Mouse (Mus musculus) left cerebral cortex, adult 8-10 months (tissue): ENCODE results near the gene Ugt1a9. TPM values are rescaled to one million over a fixed set of nuclear protein-coding genes. Genes with fewer than 3 reads are reported as not detected.
"Not testable (repeated sequence)": the region's sequence is repeated elsewhere in the genome, so short reads cannot be mapped to it uniquely, and the experiment has no call there.

Experiments used
- DNase-seq, 2 experiments: peaks; one replicate each; pipeline ENCODE4 v3.0.0; 2022; ENCODE audit warnings: low spot score in 2 of 2
- total RNA-seq, 4 experiments: library from RNA; stranded (reverse); gene quantifications; 2 replicates each; pipeline ENCODE4 v1.2.4; 2022

Gene Ugt1a9
- total RNA-seq, 4 experiments from 2014 or later = not detected

- DNase-seq = no peak
Observed at GRCm38 (mm10) chr1:88105656-88106055, 35.1 kb downstream of the Ugt1a9 start.

DNA sequence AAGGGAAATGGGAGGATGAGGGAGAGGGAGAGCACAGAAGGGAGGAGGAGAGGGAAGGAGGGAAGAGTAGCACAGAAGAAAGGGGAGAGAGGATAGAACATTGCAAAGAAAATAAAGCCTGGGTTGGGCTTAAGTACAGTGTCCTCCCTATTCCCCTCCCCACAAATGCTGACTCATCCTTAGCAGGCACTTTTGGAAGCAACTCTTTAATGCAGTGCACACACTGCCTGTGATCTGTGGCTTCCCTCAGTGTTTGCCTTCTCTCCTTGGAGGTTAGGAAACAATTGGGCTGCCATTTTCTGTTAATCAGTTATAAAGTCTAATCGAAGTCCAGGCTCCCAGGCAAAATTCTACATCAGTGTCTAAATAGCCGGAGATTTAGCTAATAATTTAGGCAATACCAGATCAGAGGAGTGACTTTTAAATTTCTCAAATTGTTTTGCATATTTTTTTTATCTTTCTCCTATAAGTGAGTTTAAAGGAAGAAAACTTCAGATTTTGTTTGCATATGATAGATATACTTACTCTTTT is 38.5 kb downstream of the Ugt1a9 start:
- not testable (repeated sequence) for DNase-seq

- DNase-seq = not testable (repeated sequence)
Observed at GRCm38 (mm10) chr1:88109604-88110003, 39.0 kb downstream of the Ugt1a9 start.

DNA sequence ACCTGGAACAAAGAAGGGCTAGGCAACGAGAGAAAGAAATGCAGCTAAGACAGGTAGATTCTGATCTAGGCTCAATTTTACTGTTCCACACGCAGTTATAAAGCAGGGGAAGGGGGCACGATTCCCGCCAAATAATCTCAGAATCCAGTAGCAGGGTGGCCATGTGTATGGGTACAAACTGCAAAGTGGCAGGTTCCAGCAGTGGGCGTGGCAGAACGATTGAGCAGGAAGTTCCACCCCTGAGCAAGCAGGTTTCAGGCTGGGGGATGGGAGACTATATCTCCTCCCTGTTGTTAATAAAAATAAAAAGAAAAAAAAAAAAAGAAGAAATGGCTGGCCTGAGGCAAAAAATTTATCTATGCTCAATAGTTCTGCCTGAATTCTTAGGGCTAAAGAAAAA is 42.2 kb downstream of the Ugt1a9 start:
- not testable (repeated sequence) for DNase-seq

DNA sequence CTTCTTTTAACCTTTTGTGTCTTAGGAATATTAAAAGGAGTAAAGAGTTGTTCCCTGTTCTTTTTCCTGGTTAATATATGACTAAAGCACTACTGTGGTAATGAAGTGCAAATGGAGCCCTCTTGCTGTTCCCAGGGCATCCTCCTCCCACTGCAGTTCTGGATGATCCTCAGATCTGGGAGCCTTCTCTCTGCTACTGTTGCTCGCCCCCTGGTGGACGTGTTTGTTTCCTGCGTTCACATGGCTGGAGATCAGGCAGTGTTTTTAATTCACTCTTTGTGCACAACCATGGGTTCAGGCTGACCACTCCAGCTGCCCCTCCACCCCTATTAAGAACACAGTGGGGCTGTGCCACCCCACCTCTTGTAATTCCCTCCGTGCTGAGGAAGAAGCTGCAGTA is 50.0 kb downstream of the Ugt1a9 start:
- not testable (repeated sequence) for DNase-seq

DNA sequence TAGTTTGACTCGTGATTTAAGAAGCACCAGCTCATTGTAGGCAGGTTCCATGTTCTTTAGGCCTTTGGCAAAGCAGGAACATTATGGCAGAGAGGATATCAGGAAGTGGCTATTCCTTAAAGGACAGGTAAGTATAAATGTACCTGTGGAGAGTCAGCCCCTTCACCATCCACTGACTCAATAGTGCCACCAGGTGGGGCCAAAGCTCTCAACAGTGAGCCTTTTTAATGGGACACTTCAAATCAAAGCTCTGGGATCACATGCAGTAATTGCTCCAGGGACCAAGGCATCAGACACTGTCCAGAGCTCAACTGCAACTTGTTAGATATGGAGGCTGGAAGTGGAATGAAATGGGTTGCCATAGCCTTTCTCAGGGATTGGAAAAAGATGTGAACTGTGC is 50.9 kb downstream of the Ugt1a9 start:
- DNase-seq = not testable (repeated sequence)

DNA sequence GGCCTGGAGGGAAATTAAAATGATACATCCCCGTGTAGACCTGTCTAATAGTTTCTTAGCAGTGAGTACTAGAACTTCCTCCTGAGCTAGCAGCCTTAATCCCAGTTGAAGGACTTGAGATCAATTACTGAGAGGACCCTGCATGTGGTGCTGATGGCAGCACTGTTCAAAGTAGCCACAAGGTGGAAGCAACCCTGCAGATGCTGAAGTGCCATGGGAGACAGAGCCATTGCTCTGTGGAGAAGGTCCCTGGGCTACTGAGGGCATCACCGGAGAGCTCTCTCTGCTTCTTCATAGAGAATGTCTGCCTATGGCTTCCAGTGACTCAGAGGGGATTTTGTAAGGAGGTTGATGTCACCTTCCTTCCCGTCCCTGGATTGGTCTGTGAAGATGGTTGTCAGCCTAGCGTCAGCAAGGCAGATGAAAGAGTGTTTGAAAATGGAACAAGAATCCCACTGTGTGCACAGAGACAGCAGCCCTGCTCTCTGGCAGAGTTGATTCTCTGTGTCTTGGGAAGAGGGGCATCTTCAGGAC is 55.3 kb downstream of the Ugt1a9 start:
- not testable (repeated sequence) for DNase-seq

DNA sequence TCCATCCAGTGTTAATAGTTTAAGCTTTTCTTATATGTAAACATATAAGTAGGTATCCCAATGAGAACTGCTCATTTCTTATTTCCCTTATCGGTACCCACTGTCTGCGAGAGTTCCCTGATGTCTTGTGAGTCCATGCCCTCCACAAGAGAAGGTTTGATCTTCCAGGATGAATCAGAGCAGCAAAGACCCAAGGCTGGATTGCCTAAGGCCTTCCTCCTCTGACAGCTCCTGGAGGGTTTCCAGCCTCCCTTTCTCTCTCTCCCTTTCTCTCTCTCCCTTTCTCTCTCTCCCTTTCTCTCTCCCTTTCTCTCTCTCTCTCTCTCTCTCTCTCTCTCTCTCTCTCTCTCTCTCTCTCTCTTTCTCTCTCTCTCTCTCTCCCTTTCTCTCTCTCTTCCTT is 58.5 kb downstream of the Ugt1a9 start:
- DNase-seq = not testable (repeated sequence)

- not testable (repeated sequence) for DNase-seq
Observed at GRCm38 (mm10) chr1:88130223-88130622, 59.6 kb downstream of the Ugt1a9 start.

- DNase-seq = no peak
Observed at GRCm38 (mm10) chr1:88133908-88134456, 63.4 kb downstream of the Ugt1a9 start.

DNA sequence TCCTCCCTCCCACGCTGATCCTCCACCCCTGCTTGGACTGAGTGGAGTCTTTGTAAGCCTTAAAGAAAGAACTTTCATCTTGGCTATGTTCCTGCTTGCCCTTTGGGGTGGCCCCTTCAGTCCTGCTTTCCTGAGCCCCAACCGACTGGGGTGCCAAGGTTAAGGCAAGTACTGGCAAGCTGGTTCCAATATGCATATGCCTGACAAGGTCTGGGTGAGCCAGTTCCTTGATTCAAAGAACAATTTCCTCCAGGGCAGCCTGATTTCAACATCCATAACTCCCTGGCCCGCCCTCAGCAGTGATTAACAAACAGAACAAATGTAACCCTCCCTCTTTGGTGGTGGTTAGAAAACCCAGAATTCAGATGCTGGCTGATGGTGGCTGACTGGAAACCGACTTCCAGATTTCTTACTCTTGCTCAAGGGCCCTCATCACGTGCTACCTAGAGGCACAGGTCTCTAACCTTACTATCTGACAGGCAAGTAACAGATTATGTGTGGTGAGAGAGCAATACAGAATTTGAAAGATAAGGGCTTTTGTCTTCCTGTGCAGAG is 63.9 kb downstream of the Ugt1a9 start, which contains the start of gene Ugt1a6a:
Gene Ugt1a6a (plus strand): TSS at position 353 of the 555 bp plus-strand sequence.
- DNase-seq = peak in 1 of 2 experiments; percentile 12

GRCm38 (mm10) chr1:88135229-88135904 is 64.8 kb downstream of the Ugt1a9 start:
- DNase-seq = not testable (repeated sequence)

GRCm38 (mm10) chr1:88136646-88137045 is 66.0 kb downstream of the Ugt1a9 start:
- DNase-seq = no peak

DNA sequence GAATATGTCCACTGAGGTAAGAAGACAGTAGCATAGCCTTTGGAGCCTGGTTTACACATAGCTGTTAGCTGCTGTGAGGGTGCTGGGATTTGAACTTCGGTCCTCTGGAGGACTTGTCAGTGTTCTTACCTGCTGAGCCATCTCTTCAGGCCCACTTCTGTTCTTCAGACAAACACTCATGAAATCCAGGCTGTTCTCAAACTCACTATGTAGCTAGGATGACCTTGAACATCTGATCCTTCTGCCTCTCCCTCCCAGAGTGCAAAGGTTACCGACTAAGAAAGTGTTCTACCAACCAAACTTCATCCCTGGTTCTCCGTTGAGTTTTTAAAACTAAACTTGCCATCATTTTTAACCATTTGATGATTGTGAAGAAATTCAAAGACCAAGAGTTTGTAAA is 66.7 kb downstream of the Ugt1a9 start:
- no peak for DNase-seq

GRCm38 (mm10) chr1:88138145-88138544 is 67.5 kb downstream of the Ugt1a9 start:
- no peak for DNase-seq

GRCm38 (mm10) chr1:88140492-88140891 is 69.9 kb downstream of the Ugt1a9 start:
- not testable (repeated sequence) for DNase-seq

- DNase-seq = not testable (repeated sequence)
Observed at GRCm38 (mm10) chr1:88143966-88144675, 73.5 kb downstream of the Ugt1a9 start.

GRCm38 (mm10) chr1:88145278-88145677 is 74.7 kb downstream of the Ugt1a9 start:
- DNase-seq = not testable (repeated sequence)

GRCm38 (mm10) chr1:88150133-88150532 is 79.5 kb downstream of the Ugt1a9 start:
- DNase-seq = not testable (repeated sequence)

DNA sequence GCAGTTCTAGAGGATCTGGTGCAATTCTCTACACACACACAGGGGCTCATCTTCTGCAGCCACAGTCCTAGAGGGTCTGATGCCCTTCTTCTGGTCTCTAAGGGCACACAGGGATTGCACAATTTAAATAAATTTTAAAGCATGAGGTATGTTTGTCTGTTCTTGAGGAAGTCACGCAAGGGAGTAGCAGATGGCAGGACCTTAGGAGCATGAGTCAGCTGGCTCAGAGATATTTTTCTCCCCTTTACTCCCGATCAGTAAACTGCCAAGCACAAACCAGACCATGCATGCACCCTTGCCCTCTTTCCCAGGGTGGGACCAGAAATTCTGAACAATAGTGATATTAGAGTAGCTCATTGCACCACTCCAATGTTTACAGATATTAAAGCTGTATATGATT is 87.8 kb downstream of the Ugt1a9 start:
- DNase-seq = no peak

- DNase-seq = no peak
Observed at GRCm38 (mm10) chr1:88165711-88166110, 95.1 kb downstream of the Ugt1a9 start, which contains the start of gene Ugt1a5. TSS of gene Ugt1a5 (plus strand) at chr1:88166012.
